Mouse (Mus musculus) spleen, adult 18-20 months (tissue): ENCODE results near the gene Scoc.

Experiments used
- DNase-seq, 2 experiments: peaks; one replicate each; pipeline ENCODE4 v3.0.0; 2022; ENCODE audit warnings: mixed read lengths in 2 of 2

Scoc gene

DNA sequence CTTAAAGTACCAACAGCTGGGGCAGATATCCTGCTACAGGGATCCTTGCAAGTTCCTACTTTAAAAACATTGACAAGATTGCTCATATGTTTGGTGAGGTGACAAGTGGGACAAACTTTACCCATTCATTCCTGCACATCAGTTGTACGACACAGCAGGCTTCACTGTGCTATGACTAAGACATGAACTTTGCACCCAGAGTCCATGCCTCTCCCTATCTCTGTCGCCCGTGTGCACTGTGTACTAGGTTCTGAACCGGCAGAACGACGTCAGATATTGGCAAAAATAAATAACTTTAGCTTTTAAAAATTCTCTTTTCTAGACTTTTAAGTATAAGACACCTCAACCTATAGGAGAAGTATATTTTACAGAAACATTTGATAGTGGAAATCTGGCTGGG lies 61.5 kb downstream of the Scoc start:
- DNase-seq = no peak

DNA sequence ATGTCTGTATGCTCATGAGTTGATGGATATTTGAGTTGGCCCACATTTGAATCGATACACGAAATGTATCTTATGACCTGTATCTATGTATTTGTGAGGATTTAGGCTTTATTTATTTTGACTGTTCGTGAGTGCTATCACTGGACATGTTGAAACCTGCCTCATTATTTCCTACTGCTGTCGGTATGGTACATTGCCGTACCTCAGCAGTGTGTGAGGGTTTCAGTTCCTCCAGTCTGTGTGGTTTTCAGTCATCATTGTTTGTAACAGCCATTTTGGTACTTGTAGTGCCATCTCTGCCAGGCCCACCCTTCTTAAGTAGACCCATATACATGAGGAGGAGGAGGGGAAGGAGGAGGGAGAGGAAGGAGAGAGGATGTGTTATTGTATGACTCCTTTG lies 63.9 kb downstream of the Scoc start:
- DNase-seq = no peak

DNA sequence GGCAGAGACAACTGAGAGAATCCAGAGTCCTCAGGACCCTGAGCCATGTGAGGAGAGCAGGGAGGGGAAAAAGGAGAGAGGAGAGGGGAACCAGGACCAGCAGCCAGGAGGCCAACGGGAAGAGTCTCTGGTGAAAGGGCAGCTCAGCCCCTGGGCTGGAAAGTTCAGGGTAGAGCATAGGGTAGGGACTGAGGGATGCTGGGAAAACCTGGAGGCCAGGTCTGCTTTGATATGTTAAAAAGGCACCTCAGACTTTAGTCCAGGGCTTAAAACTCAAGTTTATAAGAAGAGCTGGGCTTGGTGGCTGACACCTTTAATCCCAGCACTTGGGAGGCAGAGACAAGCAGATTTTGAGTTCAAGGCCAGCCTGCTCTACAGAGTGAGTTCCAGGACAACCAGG lies 65.7 kb downstream of the Scoc start:
- DNase-seq = no peak

DNA sequence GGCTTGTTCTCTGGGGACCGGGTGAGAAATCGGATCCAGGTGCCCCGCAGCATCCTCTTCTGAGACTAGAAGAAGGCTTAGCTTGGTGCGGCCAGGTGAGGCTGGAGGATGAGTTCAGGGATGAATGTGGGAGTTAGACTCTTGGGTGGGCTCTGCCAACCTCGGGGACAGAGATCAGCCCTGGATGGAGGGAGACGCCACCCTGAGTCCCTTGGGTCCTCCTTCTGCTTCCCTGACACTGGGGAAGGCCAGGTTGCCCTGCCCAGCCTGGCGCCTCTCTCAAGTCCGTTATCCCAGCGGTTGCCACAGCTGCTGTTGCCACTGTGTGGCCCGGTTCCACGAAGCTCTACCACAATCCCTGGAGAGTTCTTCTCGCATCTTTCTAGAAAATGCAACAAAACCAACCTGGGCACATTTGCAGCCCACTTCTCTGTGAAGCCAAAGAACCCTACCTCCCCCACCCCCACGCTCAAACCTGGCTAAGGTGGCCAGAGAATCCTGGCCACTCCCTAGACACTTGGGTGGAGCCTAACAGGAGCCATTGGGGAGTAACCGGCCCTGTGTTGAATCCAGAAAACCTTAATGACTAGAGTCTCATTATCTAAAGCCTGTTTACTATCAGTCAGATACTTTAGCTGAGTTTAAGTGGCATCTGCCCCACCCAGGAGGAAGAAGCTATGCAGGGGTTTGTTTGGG lies 68.0 kb downstream of the Scoc start:
- DNase-seq = no peak

DNA sequence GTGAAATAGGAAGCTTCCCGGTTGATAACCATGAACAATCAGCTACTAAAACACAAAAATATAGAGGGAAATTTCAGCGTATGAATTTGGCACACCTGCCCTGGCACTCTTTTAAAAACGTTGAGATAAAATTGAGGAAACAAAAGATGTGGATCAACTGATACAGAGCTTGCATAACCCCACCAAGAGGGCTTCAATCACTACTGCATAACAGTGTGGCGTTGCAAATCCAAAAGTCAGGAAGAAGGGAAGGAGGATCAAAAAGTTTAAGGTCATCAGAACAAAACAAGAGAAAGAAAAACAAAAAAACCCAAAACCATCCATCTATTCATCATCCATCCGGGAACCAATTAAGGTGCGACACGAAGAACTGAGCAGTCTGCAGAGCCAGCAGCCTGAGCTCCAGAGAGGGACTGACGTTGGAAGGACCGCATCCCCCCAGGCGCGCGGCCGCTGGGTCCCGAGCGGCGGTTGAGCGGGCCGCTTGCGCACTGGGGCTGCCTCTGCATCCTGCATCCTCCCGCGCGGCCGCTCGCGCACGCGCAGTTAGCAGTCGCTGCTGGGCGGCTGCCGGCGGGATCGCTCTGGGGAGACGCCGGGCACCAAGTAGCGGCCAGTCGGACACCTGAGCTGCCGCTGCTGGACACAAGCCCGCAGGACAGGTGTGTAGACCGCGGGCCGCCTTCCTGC lies 68.7 kb downstream of the Scoc start, which contains the start of gene Clgn:
Gene Clgn, plus strand, starts transcription at position 552 of the 690 bp plus-strand sequence.
- DNase-seq = peak in 1 of 2 experiments; percentile 20

DNA sequence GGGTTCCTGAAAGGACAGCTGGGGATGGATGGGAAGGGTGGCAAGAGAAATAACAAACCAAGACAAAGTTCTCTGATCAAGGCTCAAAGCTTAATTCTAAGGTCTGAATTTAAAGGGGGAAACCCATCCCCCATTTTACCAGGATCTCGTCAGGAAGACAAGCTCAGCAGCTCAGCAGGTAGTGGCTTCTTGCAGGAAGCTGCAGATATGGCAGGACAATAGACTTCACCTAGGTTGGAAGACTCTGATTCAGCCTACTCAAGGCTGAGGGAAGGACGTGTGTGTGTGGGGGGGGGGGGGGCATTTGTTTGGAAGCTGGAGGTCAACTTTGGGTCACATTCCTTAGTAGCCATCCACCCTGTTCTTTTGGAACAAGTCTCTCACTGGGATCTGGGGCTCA lies 75.3 kb downstream of the Scoc start:
- no peak for DNase-seq

DNA sequence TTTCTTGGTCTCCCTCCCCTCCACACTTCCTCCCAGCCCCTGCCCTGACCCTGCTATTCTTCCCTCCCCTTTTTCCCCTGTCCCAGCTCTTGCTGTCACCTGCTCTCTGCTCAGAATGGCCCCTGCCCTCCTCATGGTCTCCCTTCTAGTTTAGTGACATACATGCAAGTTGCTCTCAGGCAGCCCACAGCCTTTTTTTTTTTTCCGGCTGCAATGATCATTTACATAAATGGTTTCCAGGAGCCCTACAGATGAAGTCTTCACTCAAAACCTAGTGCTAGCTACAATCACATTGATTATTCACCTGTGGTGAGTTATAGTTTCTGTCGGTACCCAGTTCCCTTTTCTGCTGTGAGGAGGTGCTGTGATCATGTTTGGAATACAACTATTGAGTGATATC lies 77.2 kb downstream of the Scoc start:
- no peak for DNase-seq

DNA sequence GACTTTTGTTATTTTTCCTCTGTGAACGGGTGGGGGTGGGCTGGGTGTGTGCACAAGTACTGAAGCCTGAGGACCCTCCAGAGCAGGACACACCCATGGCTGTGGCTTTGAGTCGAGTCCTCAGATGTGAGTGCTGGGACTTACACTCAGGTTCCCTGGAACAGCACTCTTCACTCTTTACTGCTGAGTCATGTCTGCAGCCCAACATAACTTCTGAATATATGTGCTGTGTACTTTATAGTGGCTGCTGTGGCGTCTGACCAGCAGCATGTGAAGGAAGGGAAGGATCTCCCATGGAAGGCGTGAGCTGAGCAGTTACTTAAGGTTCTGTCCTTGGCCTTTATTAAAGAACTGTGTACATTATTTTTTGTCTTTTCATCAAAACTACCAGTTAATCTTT lies 78.0 kb downstream of the Scoc start:
- no peak for DNase-seq
